Mouse (Mus musculus) limb, embryonic 12.5 days (tissue): ENCODE measurements at regions not wholly inside any gene's neighbourhood (a gene's known extent, or its start where the extent isn't known, plus 50 kb on each side); places are given as distances from the start of the nearest gene placed in this dataset.
A peak's percentile ranks its signal among the peaks of the same experiment; 100 is the strongest.

ENCODE experiments used
- ATAC-seq: fragments of 200-750 bp; cut with Nextera tagmentation; 2 replicates; pipeline ENCODE4 v1.8.0; 2017; ENCODE audit warnings: low read depth, moderate TSS enrichment; ENCODE audit not compliant: insufficient number of reproducible peaks, insufficient read depth, low FRiP score, low TSS enrichment
- H3K27ac ChIP-seq: fragments of 300-500 bp; sonication (generic); 2 replicates; pipeline ENCODE4 v1.5.1; 2016; ENCODE audit warnings: mild to moderate bottlenecking, moderate library complexity
- H3K27me3 ChIP-seq: fragments of 300-500 bp; sonication (generic); 2 replicates; pipeline ENCODE4 v1.6.1; 2016; ENCODE audit warnings: mild to moderate bottlenecking, moderate library complexity
- H3K36me3 ChIP-seq: fragments of 300-500 bp; sonication (generic); 2 replicates; pipeline ENCODE4 v1.6.1; 2016; ENCODE audit warnings: mild to moderate bottlenecking, moderate library complexity
- H3K4me1 ChIP-seq: fragments of 300-500 bp; sonication (generic); replicated peaks from 2 replicates; pipeline ENCODE4 v1.6.1; 2016
- H3K4me2 ChIP-seq: fragments of 300-500 bp; sonication (generic); 2 replicates; pipeline ENCODE4 v1.6.1; 2016; ENCODE audit warnings: mild to moderate bottlenecking, moderate library complexity
- H3K4me3 ChIP-seq: fragments of 300-500 bp; sonication (generic); replicated peaks from 2 replicates; pipeline ENCODE4 v1.5.1; 2016; ENCODE audit warnings: mild to moderate bottlenecking
- H3K9ac ChIP-seq: fragments of 300-500 bp; sonication (generic); replicated peaks from 2 replicates; pipeline ENCODE4 v1.6.1; 2016; ENCODE audit warnings: mild to moderate bottlenecking, moderate library complexity
- H3K9me3 ChIP-seq: fragments of 300-500 bp; sonication (generic); 2 replicates; pipeline ENCODE4 v1.6.1; 2016; ENCODE audit warnings: mild to moderate bottlenecking, moderate library complexity
- whole genome bisulfite sequencing: fragments of 180-500 bp; shearing (Covaris S2); methylation state at CpG from one replicate; pipeline ENCODE4 v1.1.7; 2016; 5-methylcytosine and 5-hydroxymethylcytosine counted together

GRCm38 (mm10) chr3:113811790-113812189 lies 181.8 kb upstream of the Rnpc3 start:
- no peak overlapping the region for H3K4me3 ChIP-seq
- no peak for ATAC-seq
- no peaks in the 10 kb centered on the region for H3K9me3 ChIP-seq
- H3K27ac ChIP-seq = no peak overlapping the region
- H3K4me1 ChIP-seq = no peaks in the 10 kb centered on the region
- H3K36me3 ChIP-seq = no peaks in the 10 kb centered on the region
- H3K27me3 ChIP-seq = no peaks in the 10 kb centered on the region
- no peak overlapping the region for H3K9ac ChIP-seq
- WGBS = 82% methylated on average over 6 of the region's 6 CpGs
- H3K4me2 ChIP-seq = no peak overlapping the region

GRCm38 (mm10) chr3:113859421-113859820 lies 170.9 kb upstream of the Col11a1 start:
- Histone ChIP-seq H3K9me3 (no peaks in the 10 kb centered on the region), H3K36me3 (no peaks in the 10 kb centered on the region), H3K27me3 (no peaks in the 10 kb centered on the region), H3K27ac (no peak overlapping the region), H3K9ac (no peak overlapping the region), H3K4me1 (no peaks in the 10 kb centered on the region), H3K4me2 (no peak overlapping the region), H3K4me3 (no peak overlapping the region)
- ATAC-seq = no peak
- 62% methylated on average over 1 of the region's 1 CpGs for WGBS

GRCm38 (mm10) chr3:113860005-113860404 lies 170.3 kb upstream of the Col11a1 start:
- 83% methylated on average over 5 of the region's 5 CpGs for WGBS
- Histone ChIP-seq H3K4me2 (no peak overlapping the region), H3K9ac (no peak overlapping the region), H3K4me3 (no peak overlapping the region), H3K27ac (no peak overlapping the region), H3K9me3 (no peaks in the 10 kb centered on the region), H3K27me3 (no peaks in the 10 kb centered on the region), H3K36me3 (no peaks in the 10 kb centered on the region), H3K4me1 (no peaks in the 10 kb centered on the region)
- ATAC-seq = no peak

- ATAC-seq = no peak
These were observed 169.9 kb upstream of the Col11a1 start for GRCm38 (mm10) chr3:113860426-113860825.

GRCm38 (mm10) chr3:113873226-113873625 lies 157.1 kb upstream of the Col11a1 start:
- Histone ChIP-seq H3K4me2 (no peak overlapping the region), H3K27ac (no peak overlapping the region), H3K9me3 (no peaks in the 10 kb centered on the region), H3K36me3 (no peaks in the 10 kb centered on the region), H3K9ac (no peak overlapping the region), H3K4me3 (no peak overlapping the region), H3K27me3 (no peaks in the 10 kb centered on the region), H3K4me1 (no peaks in the 10 kb centered on the region)
- WGBS = 84% methylated on average over 4 of the region's 4 CpGs
- ATAC-seq = no peak

More at GRCm38 (mm10) chr3:113860426-113860825, 169.9 kb upstream of the Col11a1 start:
- Histone ChIP-seq H3K4me1 (no peaks in the 10 kb centered on the region), H3K9me3 (no peaks in the 10 kb centered on the region), H3K4me2 (no peak overlapping the region), H3K4me3 (no peak overlapping the region), H3K36me3 (no peaks in the 10 kb centered on the region), H3K9ac (no peak overlapping the region), H3K27ac (no peak overlapping the region), H3K27me3 (no peaks in the 10 kb centered on the region)

- 91% methylated on average over 1 of the region's 1 CpGs for WGBS
- Histone ChIP-seq H3K4me2 (no peak overlapping the region), H3K27me3 (no peaks in the 10 kb centered on the region), H3K4me3 (no peak overlapping the region), H3K9ac (no peak overlapping the region), H3K9me3 (no peaks in the 10 kb centered on the region), H3K27ac (no peak overlapping the region), H3K36me3 (no peaks in the 10 kb centered on the region), H3K4me1 (no peaks in the 10 kb centered on the region)
- ATAC-seq = no peak
These were observed 125.2 kb upstream of the Col11a1 start for GRCm38 (mm10) chr3:113905162-113905561.

GRCm38 (mm10) chr3:113919350-113920179 lies 110.8 kb upstream of the Col11a1 start:
- Histone ChIP-seq H3K4me2 (no peak overlapping the region), H3K4me3 (no peak overlapping the region), H3K27me3 (no peaks in the 10 kb centered on the region), H3K9me3 (no peaks in the 10 kb centered on the region), H3K27ac (no peak overlapping the region), H3K4me1 (no peaks in the 10 kb centered on the region), H3K36me3 (no peaks in the 10 kb centered on the region), H3K9ac (no peak overlapping the region)
- WGBS = 80% methylated on average over 2 of the region's 2 CpGs
- ATAC-seq = no peak

- no peak for ATAC-seq
- Histone ChIP-seq H3K4me2 (no peak overlapping the region), H3K27ac (no peak overlapping the region), H3K27me3 (no peaks in the 10 kb centered on the region), H3K9me3 (no peaks in the 10 kb centered on the region), H3K36me3 (no peaks in the 10 kb centered on the region), H3K4me1 (no peaks in the 10 kb centered on the region), H3K4me3 (no peak overlapping the region), H3K9ac (no peak overlapping the region)
- 70% methylated on average over 3 of the region's 3 CpGs for WGBS
These were observed 98.8 kb upstream of the Col11a1 start for GRCm38 (mm10) chr3:113931553-113931952.

GRCm38 (mm10) chr3:113950501-113950900 lies 79.8 kb upstream of the Col11a1 start:
- Histone ChIP-seq H3K4me1 (no peaks in the 10 kb centered on the region), H3K4me2 (no peak overlapping the region)

GRCm38 (mm10) chr3:113952468-113952867 lies 77.9 kb upstream of the Col11a1 start:
- no peak overlapping the region for H3K4me3 ChIP-seq
- no peaks in the 10 kb centered on the region for H3K4me1 ChIP-seq
- H3K27me3 ChIP-seq = no peaks in the 10 kb centered on the region
- no peak for ATAC-seq
- no peaks in the 10 kb centered on the region for H3K36me3 ChIP-seq
- H3K4me2 ChIP-seq = no peak overlapping the region
- H3K9ac ChIP-seq = no peak overlapping the region
- no peaks in the 10 kb centered on the region for H3K9me3 ChIP-seq
- no peak overlapping the region for H3K27ac ChIP-seq
- 74% methylated on average over 2 of the region's 2 CpGs for WGBS

More at GRCm38 (mm10) chr3:113950501-113950900, 79.8 kb upstream of the Col11a1 start:
- Histone ChIP-seq H3K36me3 (no peaks in the 10 kb centered on the region), H3K9me3 (no peaks in the 10 kb centered on the region), H3K4me3 (no peak overlapping the region), H3K27me3 (no peaks in the 10 kb centered on the region), H3K27ac (no peak overlapping the region), H3K9ac (no peak overlapping the region)
- ATAC-seq = peak; percentile 52; the same call in 1 of the 2 replicates
- 75% methylated on average over 5 of the region's 5 CpGs for WGBS

GRCm38 (mm10) chr3:113953113-113953512 lies 77.2 kb upstream of the Col11a1 start:
- WGBS = 96% methylated on average over 1 of the region's 1 CpGs
- H3K4me3 ChIP-seq = no peak overlapping the region
- no peaks in the 10 kb centered on the region for H3K27me3 ChIP-seq

GRCm38 (mm10) chr3:113954486-113954885 lies 75.9 kb upstream of the Col11a1 start:
- H3K4me2 ChIP-seq = no peak overlapping the region
- no peak for ATAC-seq

More at GRCm38 (mm10) chr3:113953113-113953512, 77.2 kb upstream of the Col11a1 start:
- H3K9me3 ChIP-seq = no peaks in the 10 kb centered on the region
- no peaks in the 10 kb centered on the region for H3K4me1 ChIP-seq
- ATAC-seq = no peak
- H3K36me3 ChIP-seq = no peaks in the 10 kb centered on the region
- H3K27ac ChIP-seq = no peak overlapping the region
- no peak overlapping the region for H3K4me2 ChIP-seq
- H3K9ac ChIP-seq = no peak overlapping the region

More at GRCm38 (mm10) chr3:113954486-113954885, 75.9 kb upstream of the Col11a1 start:
- no peaks in the 10 kb centered on the region for H3K36me3 ChIP-seq
- H3K9me3 ChIP-seq = no peaks in the 10 kb centered on the region
- H3K9ac ChIP-seq = no peak overlapping the region
- no peaks in the 10 kb centered on the region for H3K27me3 ChIP-seq
- H3K4me3 ChIP-seq = no peak overlapping the region
- no peak overlapping the region for H3K27ac ChIP-seq
- H3K4me1 ChIP-seq = no peaks in the 10 kb centered on the region
